Mouse (Mus musculus) G1E (cell line): ENCODE data around the gene Rmnd5a.

Experiments
- CTCF ChIP-seq: IDR thresholded peaks from 2 replicates; pipeline ENCODE4 v1.5.1; 2012; ENCODE audit warnings: low read depth, low read length, inconsistent platforms, mixed read lengths
- GATA1 ChIP-seq: IDR thresholded peaks from 2 replicates; pipeline ENCODE4 v1.6.1; 2012; ENCODE audit warnings: borderline replicate concordance, low read length, inconsistent platforms, mixed read lengths
- POLR2AphosphoS5 ChIP-seq: IDR thresholded peaks from 2 replicates; pipeline ENCODE4 v1.6.1; 2012; ENCODE audit warnings: low read depth, low read length, inconsistent platforms; ENCODE audit not compliant: insufficient replicate concordance
- TAL1 ChIP-seq: conservative IDR thresholded peaks from 2 replicates; pipeline ENCODE4 v1.6.1; 2012; ENCODE audit warnings: low read depth, low read length, inconsistent platforms, mixed read lengths

DNA sequence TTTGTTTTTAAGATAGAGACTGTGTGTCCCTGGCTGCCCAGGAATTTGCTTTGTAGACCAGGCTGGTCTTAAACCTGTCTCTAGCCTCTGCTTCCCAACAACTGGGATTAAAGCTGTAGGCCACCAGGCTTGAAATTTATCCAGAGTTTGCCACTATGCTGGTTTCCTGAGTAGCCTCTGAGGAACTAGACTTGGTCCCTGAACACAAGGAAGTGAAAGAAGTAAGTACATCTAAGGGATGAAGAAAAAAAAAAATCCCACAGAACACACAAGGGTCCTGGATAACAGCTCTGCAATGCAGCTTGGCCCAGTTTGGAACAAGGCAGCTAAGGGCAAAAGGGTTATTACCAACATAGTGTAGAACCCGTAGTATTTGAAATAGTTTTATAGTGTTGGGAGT is 46.4 kb upstream of the Rmnd5a start:
- no peak for TF ChIP-seq CTCF
- no peak for TF ChIP-seq GATA1
- TF ChIP-seq POLR2AphosphoS5, result no peak
- TF ChIP-seq TAL1, result no peak
